Mouse (Mus musculus): ENCODE data around the gene Setx. TPM values are rescaled to one million over a fixed set of nuclear protein-coding genes. Genes with fewer than 3 reads are reported as not detected.

Gene Setx
- polyA plus RNA-seq, 1 experiment = 4.7 TPM

DNA sequence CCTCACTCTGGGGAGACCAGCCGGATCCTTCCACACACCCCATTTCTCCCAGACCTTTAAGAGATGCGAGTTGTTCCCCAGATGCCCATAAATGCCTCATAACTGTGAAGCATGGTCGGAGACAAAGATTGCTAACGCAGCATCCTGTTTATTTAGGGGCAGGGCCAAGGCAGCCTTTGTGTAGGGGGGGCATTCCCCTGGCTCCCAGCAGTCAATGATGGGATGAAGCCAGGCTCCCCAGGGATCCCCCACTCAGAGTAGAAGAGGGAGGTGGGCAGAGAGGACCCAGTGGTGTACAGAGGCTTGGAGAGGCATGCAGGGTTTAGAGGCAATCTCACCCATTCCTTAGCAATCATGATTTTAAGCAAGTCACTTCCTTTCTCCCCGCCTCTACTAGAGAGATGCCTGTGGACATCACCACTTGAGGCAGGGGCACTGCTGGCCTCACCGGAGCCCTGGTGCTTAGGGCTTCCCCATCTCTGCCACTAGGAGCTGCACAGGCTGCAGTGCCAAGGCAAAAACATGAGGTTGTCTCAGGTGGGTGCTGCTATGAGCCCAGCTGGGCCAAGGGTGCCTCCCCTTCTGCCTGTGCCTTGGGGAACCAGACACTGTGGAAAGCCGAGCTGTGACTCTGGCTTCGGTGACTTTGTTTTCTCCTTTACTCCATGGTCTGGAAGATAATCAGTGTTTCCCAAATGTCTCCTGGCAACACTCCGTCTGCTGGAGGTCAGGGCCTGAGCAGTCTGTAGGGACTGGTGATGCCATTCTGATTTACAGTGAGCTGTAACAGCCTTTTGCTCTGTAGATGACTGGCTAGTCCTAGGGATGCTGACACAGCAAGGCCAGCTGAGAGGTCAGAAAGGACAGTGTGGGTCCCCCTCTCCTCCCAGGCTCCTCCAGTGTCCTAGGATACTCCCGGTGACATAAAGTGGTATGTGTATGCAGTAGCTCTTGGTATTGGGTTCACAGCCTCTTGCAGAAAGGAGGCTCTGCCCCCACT is 67.5 kb downstream of the Setx start:
- Histone ChIP-seq H3K4me2 (ENCODE audit: low read depth) (no peak overlapping the region), H3K79me2 (ENCODE audit: control insufficient read depth, insufficient read depth) (no peaks in the 10 kb centered on the region)
- TF ChIP-seq MYOD1 (IDR thresholded peaks at IDR 0.05; ENCODE audit: control insufficient read depth in 1 of 3, insufficient read length in 2 of 3, low read depth in 2 of 3) (no peak), REST (IDR thresholded peaks at IDR 0.05; ENCODE audit: insufficient read depth, insufficient read length) (no peak), TCF3 (IDR thresholded peaks at IDR 0.05; ENCODE audit: insufficient read length, low read depth) (no peak), E2F4 (IDR thresholded peaks at IDR 0.05; ENCODE audit: insufficient read depth) (no peak), MYOG (IDR thresholded peaks at IDR 0.05; ENCODE audit: control insufficient read depth in 1 of 3, insufficient read depth in 1 of 3, insufficient read length in 2 of 3, low read depth in 2 of 3) (no peak), TCF12 (IDR thresholded peaks at IDR 0.05; ENCODE audit: insufficient read depth, poor library complexity, severe bottlenecking) (no peak), POLR2AphosphoS2 (IDR thresholded peaks at IDR 0.05; ENCODE audit: insufficient read length, low read depth) (no peak)

GRCm38 (mm10) chr2:29192629-29193278 is 68.8 kb downstream of the Setx start:
- Histone ChIP-seq H3K4me2 (ENCODE audit: low read depth) (no peak overlapping the region), H3K27me3 (ENCODE audit: control insufficient read depth, insufficient read depth, insufficient read length) (no peaks in the 10 kb centered on the region), H3ac (ENCODE audit: control insufficient read depth, insufficient read length) (no peak overlapping the region), H3K36me3 (ENCODE audit: control insufficient read depth, insufficient read depth) (no peaks in the 10 kb centered on the region), H3K4me3 (no peak overlapping the region), H3K79me2 (ENCODE audit: control insufficient read depth, insufficient read depth) (no peaks in the 10 kb centered on the region)
- TF ChIP-seq SRF (IDR thresholded peaks at IDR 0.05; ENCODE audit: control insufficient read depth, insufficient read length, low read depth) (no peak), POLR2AphosphoS2 (IDR thresholded peaks at IDR 0.05; ENCODE audit: insufficient read length, low read depth) (no peak), REST (IDR thresholded peaks at IDR 0.05; ENCODE audit: insufficient read depth, insufficient read length) (no peak), TCF3 (IDR thresholded peaks at IDR 0.05; ENCODE audit: insufficient read length, low read depth) (no peak), POLR2A (IDR thresholded peaks at IDR 0.05; ENCODE audit: insufficient read length, low read depth) (no peak), MYOD1 (IDR thresholded peaks at IDR 0.05; ENCODE audit: control insufficient read depth in 1 of 3, insufficient read length in 2 of 3, low read depth in 2 of 3) (no peak), MAX (IDR thresholded peaks at IDR 0.05; ENCODE audit: low read depth) (no peak), MYOG (IDR thresholded peaks at IDR 0.05; ENCODE audit: control insufficient read depth in 1 of 3, insufficient read depth in 1 of 3, insufficient read length in 2 of 3, low read depth in 2 of 3) (no peak), USF1 (IDR thresholded peaks at IDR 0.05; ENCODE audit: low read depth) (no peak), CEBPB (IDR thresholded peaks at IDR 0.05; ENCODE audit: insufficient read depth, poor library complexity, severe bottlenecking) (no peak), E2F4 (IDR thresholded peaks at IDR 0.05; ENCODE audit: insufficient read depth) (no peak), TCF12 (IDR thresholded peaks at IDR 0.05; ENCODE audit: insufficient read depth, poor library complexity, severe bottlenecking) (no peak)

More for the DNA sequence above, 67.5 kb downstream of the Setx start:
- H3K36me3 ChIP-seq (ENCODE audit: control insufficient read depth, insufficient read depth) = no peaks in the 10 kb centered on the region
- H3K27me3 ChIP-seq (ENCODE audit: control insufficient read depth, insufficient read depth, insufficient read length) = no peaks in the 10 kb centered on the region
- no peak overlapping the region for H3ac ChIP-seq (ENCODE audit: control insufficient read depth, insufficient read length)
- no peak overlapping the region for H3K4me3 ChIP-seq

DNA sequence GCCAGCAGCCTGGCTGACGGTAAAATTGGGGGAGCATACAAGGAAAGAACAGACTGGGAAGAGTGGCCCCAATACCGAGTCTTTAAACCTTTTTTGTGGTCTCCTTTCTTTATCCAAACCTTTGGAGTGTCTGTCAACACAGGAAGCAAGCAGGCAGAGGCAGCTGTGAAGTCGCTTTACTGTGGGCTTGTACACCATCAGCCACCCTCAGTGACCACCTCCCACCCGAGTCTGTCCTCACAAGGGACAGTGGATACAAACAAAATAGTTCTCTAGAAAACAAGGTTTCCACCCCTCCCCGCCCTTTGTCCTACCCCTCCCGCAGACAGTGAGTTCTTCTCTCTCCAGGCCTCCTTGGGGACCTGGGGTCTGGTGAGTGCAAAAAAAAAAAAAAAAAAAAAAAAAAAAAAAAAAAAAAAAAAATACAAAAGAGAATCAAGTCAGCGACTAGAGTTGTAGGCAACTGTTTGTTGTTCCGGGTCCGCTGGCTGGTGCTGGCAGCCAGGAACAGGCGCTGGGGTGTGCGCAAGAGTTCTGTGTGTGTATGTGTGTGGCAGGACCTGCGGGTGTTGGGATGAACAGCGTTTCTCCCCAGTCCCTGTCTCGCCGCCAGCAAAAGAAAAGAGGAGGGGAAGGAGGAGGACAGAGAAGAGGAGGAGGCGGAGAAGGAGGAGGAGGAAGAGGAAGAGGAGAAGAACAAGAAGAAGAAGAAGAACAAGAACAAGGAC is 70.0 kb downstream of the Setx start:
- H3K79me2 ChIP-seq (ENCODE audit: control insufficient read depth, insufficient read depth) = no peaks in the 10 kb centered on the region
- H3K27me3 ChIP-seq (ENCODE audit: control insufficient read depth, insufficient read depth, insufficient read length) = no peaks in the 10 kb centered on the region
- H3K4me2 ChIP-seq (ENCODE audit: low read depth) = peak overlapping the region; percentile 69
- no peak overlapping the region for H3K4me3 ChIP-seq
- no peaks in the 10 kb centered on the region for H3K36me3 ChIP-seq (ENCODE audit: control insufficient read depth, insufficient read depth)
- TF ChIP-seq TCF12 (IDR thresholded peaks at IDR 0.05; ENCODE audit: insufficient read depth, poor library complexity, severe bottlenecking) (no peak), POLR2A (IDR thresholded peaks at IDR 0.05; ENCODE audit: insufficient read length, low read depth) (no peak), REST (IDR thresholded peaks at IDR 0.05; ENCODE audit: insufficient read depth, insufficient read length) (no peak), MYOG (IDR thresholded peaks at IDR 0.05; ENCODE audit: control insufficient read depth in 1 of 3, insufficient read depth in 1 of 3, insufficient read length in 2 of 3, low read depth in 2 of 3) (no peak), CEBPB (IDR thresholded peaks at IDR 0.05; ENCODE audit: insufficient read depth, poor library complexity, severe bottlenecking) (no peak), TCF3 (IDR thresholded peaks at IDR 0.05; ENCODE audit: insufficient read length, low read depth) (no peak), MYOD1 (IDR thresholded peaks at IDR 0.05; ENCODE audit: control insufficient read depth in 1 of 3, insufficient read length in 2 of 3, low read depth in 2 of 3) (no peak), E2F4 (IDR thresholded peaks at IDR 0.05; ENCODE audit: insufficient read depth) (no peak), MAX (IDR thresholded peaks at IDR 0.05; ENCODE audit: low read depth) (no peak), USF1 (IDR thresholded peaks at IDR 0.05; ENCODE audit: low read depth) (no peak), POLR2AphosphoS2 (IDR thresholded peaks at IDR 0.05; ENCODE audit: insufficient read length, low read depth) (no peak), SRF (IDR thresholded peaks at IDR 0.05; ENCODE audit: control insufficient read depth, insufficient read length, low read depth) (no peak)
- H3ac ChIP-seq (ENCODE audit: control insufficient read depth, insufficient read length) = no peak overlapping the region
